Mouse (Mus musculus): ENCODE measurements around the gene Xntrpc.

The Xntrpc gene

GRCm38 (mm10) chr7:102082816-102083215 is 17.3 kb downstream of the Xntrpc start, which contains the start of gene Trpc2:
Gene Trpc2 (plus strand): TSS chr7:102083116.
- no peak for DNase-seq

- no peak for DNase-seq
Observed at GRCm38 (mm10) chr7:102084041-102084696, 18.7 kb downstream of the Xntrpc start.

GRCm38 (mm10) chr7:102087336-102087735 is 21.8 kb downstream of the Xntrpc start:
- DNase-seq = no peak

GRCm38 (mm10) chr7:102099760-102100661 is 34.5 kb downstream of the Xntrpc start:
- peak; percentile 43 to 49 for DNase-seq

GRCm38 (mm10) chr7:102100868-102101267 is 35.4 kb downstream of the Xntrpc start:
- DNase-seq = no peak

GRCm38 (mm10) chr7:102101487-102101886 is 36.0 kb downstream of the Xntrpc start, which contains the start of gene Art1:
Gene Art1 (plus strand): TSS chr7:102101743.
- no peak for DNase-seq

- DNase-seq = no peak
Observed at GRCm38 (mm10) chr7:102102241-102102640, 36.7 kb downstream of the Xntrpc start.

- DNase-seq = peak; percentile 30 to 42
Observed at GRCm38 (mm10) chr7:102102696-102103095, 37.2 kb downstream of the Xntrpc start.

GRCm38 (mm10) chr7:102103555-102103954 is 38.0 kb downstream of the Xntrpc start:
- DNase-seq = no peak

- no peak for DNase-seq
Observed at GRCm38 (mm10) chr7:102104126-102104525, 38.6 kb downstream of the Xntrpc start.

GRCm38 (mm10) chr7:102106700-102107141 is 41.2 kb downstream of the Xntrpc start:
- no peak for DNase-seq

- no peak for DNase-seq
Observed at GRCm38 (mm10) chr7:102108206-102108605, 42.7 kb downstream of the Xntrpc start.

GRCm38 (mm10) chr7:102109171-102109570 is 43.7 kb downstream of the Xntrpc start, which contains the start of gene Art5:
Gene Art5 (minus strand): TSS chr7:102109489.
- DNase-seq = no peak

- DNase-seq = no peak
Observed at GRCm38 (mm10) chr7:102109746-102110145, 44.2 kb downstream of the Xntrpc start.

- no peak for DNase-seq
Observed at GRCm38 (mm10) chr7:102113151-102113729, 47.7 kb downstream of the Xntrpc start.

GRCm38 (mm10) chr7:102116579-102117331 is 51.2 kb downstream of the Xntrpc start, which contains the start of gene Chrna10:
Gene Chrna10 (minus strand): TSS chr7:102116828.
- DNase-seq = no peak

- DNase-seq = no peak
Observed at GRCm38 (mm10) chr7:102117382-102117781, 51.9 kb downstream of the Xntrpc start.

- no peak for DNase-seq
Observed at GRCm38 (mm10) chr7:102120326-102120725, 54.8 kb downstream of the Xntrpc start.

GRCm38 (mm10) chr7:102132395-102132794 is 66.9 kb downstream of the Xntrpc start:
- DNase-seq = peak; percentile 32 to 51

- DNase-seq = peak; percentile 36 to 72
Observed at GRCm38 (mm10) chr7:102137464-102137863, 72.0 kb downstream of the Xntrpc start.

- no peak for DNase-seq
Observed at GRCm38 (mm10) chr7:102137898-102138297, 72.4 kb downstream of the Xntrpc start.

Measured in kidney, postnatal 36 days (tissue).